Mouse (Mus musculus): ENCODE measurements around the gene Exoc2.

The Exoc2 gene

DNA sequence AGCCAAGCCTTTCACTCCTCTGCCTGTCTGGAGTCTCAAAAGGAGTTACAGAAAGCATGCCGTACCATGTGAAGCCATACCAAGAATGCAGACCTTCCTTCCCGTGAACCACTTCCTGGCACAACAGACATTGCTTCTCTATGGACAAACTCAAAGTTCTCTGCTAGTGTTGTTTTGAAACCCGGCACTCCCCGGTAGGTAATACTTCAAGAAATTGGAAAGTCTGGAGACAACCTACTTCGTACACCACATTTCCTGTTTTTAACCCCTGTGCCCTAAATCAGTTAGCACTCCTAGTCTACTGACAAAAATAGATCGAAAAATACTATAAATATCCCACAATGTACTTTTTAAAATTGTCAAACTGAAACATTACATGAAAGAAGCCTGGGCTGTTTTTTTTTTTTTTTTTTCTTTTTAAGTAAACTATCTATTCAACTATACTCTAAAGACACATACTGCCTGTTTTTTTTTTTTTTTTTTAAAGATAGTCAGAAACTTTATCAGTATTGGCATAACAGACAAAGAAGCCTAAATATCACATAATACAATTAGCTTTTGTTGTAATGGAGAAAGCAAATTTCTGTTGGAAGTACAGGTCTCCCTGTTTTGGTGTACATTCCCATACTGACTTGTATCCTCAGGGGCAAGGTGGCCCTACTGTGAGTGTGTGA is 140.3 kb downstream of the Exoc2 start:
- in situ Hi-C loops (cut with MboI, MseI) = no loop called here

DNA sequence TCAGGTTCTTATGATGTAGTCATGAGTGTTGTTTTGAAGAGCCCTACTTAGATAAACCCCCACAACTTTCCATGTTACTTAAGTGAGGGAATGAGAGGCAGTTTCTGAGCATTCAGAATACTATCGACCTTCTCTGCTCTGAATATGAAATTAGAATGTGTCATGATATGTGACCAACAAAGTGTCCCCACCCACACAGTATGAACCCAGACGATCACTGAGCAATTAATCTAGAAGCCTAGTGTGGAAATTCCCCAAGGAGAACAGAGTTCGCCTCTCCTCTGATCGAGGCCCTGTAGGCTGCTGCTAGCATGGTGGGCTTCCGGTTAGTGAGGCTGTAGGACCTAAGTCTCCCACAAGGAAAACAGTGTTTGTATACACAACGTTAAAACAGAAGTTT is 142.5 kb downstream of the Exoc2 start:
- in situ Hi-C loops (cut with MboI, MseI) = no loop called here

GRCm38 (mm10) chr13:30826511-30826910 is 147.4 kb downstream of the Exoc2 start:
- in situ Hi-C loops (cut with MboI, MseI) = no loop called here

GRCm38 (mm10) chr13:30824903-30825302 is 149.0 kb downstream of the Exoc2 start:
- in situ Hi-C loops (cut with MboI, MseI) = no loop called here

- in situ Hi-C loops (cut with MboI, MseI) = no loop called here
Observed at GRCm38 (mm10) chr13:30820555-30820954, 153.3 kb downstream of the Exoc2 start.

GRCm38 (mm10) chr13:30819891-30820290 is 154.0 kb downstream of the Exoc2 start:
- in situ Hi-C loops (cut with MboI, MseI) = no loop called here

DNA sequence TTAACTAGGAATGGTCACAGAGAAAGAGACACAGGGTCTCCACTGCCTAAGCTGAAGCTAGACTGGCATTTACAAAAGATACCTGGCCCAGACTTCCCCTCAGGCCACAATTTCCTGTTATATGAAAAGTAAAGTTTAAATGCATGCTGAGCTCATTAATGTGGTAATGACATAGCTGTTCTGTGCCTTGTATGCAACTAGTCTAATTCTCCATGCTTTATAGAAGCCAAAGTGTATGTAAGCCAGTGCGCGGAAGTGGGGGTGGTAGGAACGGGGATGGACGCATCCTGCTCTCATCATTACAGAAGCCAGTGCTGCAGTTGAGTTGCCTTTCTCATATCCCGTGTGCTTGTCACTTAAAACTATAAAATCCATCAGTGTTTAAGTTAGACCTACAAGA is 156.5 kb downstream of the Exoc2 start:
- in situ Hi-C loops (cut with MboI, MseI) = no loop called here

DNA sequence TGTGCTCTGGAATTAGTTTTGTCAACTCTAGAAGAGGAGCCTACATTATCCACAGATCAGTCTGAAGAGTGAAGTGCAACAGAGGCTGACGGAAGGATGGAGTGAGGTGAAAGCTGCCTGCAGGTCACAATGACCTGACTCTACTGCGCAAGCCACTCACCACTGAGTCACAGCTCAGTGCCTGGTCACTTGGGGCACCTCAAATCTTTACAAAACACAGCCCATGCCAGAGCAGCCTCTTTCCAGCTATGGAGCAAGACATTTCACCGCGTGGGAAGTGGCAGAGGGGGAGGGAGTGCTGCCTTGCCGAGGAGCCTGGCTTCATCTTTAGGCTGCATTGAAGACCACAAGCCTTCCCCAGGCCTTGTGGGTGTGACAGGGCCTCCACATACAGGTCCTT is 159.6 kb downstream of the Exoc2 start:
- in situ Hi-C loops (cut with MboI, MseI) = no loop called here

GRCm38 (mm10) chr13:30813464-30813863 is 160.4 kb downstream of the Exoc2 start:
- in situ Hi-C loops (cut with MboI, MseI) = no loop called here

DNA sequence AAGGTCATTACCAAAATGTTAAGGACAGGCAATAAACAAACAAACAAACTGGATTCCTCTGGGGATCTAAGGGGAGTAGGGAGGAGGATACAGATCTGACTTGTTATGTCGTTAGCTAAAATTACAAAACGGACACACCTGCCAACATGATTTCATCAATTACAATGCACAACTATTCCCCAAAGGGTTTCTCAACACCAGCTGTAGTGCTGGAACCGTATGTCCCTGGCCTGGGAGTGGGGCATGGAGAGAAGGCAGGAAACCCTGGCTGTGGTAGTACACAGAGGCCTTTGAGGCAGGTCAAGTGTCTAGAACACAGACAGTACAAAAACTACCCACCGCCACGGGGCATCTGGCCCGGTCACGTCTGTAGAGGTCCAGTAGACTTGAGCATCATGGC is 164.7 kb downstream of the Exoc2 start:
- in situ Hi-C loops (cut with MboI, MseI) = no loop called here

DNA sequence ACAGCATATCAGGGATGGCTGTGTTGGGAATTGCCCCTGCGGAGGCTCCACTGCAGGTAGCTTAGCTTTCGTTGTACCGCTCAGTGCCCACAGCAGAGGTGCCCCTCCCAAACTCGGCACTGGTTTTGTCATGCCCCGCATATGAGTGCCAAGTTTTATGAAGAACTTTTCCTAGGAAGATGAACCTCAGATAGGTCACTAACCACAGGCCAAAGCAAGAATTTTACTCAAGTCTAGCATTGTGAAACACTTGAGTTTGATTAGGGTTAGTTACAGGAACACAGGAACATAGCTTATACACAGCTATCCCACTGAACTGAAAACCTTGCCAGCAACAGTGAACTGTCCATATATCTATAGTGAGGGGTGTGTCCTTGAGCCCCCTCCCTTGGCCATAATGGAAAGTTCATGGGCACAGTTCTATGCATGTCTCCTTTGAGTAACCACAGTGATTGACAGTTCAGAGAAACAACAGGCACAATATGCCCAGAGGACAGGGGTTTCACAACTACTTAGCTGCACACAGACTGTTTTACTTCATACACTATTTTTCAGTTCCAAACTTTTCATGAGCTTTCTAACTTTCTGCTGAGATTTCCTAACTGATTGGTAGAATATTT is 171.4 kb downstream of the Exoc2 start:
- in situ Hi-C loops (cut with MboI, MseI) = no loop called here

DNA sequence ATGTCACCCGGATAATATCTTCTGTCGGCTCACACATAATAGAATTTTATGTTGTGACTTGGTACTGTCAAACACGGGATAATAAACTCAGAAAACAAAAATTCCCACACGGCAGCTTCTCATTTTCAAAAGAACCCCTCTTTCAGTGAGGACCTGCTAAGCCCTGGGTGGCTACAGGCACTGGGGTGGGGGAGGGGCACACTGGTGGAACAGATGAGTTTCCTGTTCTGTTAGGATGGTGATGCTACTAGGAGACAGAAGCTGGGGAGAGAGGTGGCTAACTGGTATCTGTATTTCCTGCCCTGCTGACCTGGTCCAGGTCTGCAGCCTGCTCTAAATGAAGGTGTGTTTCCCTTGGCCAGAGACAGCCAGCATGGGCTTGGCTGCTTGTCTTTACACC is 172.0 kb downstream of the Exoc2 start:
- in situ Hi-C loops (cut with MboI, MseI) = no loop called here

GRCm38 (mm10) chr13:30795960-30796359 is 177.9 kb downstream of the Exoc2 start:
- in situ Hi-C loops (cut with MboI, MseI) = no loop called here

DNA sequence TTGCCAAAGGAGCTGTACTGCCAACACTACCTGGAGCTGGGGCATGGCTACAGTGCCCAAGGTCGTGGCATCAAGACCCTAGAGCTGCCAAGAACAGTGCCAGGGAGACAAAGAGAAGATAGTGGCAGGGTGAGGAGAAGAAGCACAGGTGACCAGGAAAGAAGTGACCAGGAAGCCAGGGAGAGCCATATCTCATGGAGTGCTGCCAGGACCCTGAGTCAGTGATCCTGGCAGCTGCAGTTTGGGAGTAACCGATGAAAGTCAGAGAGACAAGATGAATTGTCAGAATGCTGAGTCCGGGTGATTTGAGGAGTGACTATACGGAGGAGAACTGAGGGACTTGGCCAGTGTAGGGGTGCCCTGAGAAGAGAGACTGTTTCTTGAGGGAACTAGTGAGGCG is 180.3 kb downstream of the Exoc2 start:
- in situ Hi-C loops (cut with MboI, MseI) = loop anchor here (5.0 kb wide), 2 partner anchors 41 to 69 kb away; no protein-coding TSS in a partner anchor

DNA sequence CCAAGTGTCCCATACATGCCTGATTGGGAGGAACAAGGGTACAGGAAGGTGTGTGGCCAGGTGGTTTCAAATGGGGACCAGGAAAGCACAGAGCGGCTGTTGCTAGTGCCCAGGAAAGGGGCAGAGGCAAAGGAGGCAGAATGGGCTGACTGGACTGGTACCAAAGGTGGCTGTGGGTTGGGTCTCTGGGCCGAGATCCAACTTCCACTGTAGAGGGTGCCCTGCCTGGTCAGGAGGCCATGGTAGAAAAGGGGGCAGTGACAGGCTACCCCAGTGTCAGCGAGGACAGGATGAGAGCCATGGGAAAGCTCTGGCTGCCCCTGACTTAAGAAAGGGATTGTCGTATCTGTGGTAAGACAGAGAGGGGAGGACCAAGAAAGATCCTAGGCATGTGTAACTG is 180.7 kb downstream of the Exoc2 start:
- in situ Hi-C loops (cut with MboI, MseI) = loop anchor here (5.0 kb wide), 2 partner anchors 41 to 69 kb away; no protein-coding TSS in a partner anchor

DNA sequence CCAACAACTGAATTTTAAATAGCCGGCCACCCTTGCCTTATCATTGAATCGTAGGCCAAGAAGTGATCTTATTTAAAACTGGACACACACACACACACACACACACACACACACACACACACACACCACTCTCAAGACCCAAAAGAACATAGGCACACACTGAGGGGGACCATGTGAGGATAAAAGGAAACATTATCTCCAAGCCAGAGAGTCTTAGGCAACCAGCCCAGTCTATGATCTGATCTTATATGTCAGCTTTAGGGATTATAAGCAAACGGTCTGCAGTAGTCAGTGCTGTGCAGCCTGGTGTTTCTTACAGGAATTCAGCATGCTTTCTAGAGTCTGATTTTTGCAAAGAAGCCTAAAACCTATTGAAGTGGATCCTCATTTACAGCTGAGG is 181.2 kb downstream of the Exoc2 start:
- in situ Hi-C loops (cut with MboI, MseI) = loop anchor here (5.0 kb wide), 2 partner anchors 40 to 70 kb away; no protein-coding TSS in a partner anchor

- in situ Hi-C loops (cut with MboI, MseI) = loop anchor here (5.0 kb wide), 2 partner anchors 40 to 70 kb away; no protein-coding TSS in a partner anchor
Observed at GRCm38 (mm10) chr13:30792308-30792707, 181.6 kb downstream of the Exoc2 start.

DNA sequence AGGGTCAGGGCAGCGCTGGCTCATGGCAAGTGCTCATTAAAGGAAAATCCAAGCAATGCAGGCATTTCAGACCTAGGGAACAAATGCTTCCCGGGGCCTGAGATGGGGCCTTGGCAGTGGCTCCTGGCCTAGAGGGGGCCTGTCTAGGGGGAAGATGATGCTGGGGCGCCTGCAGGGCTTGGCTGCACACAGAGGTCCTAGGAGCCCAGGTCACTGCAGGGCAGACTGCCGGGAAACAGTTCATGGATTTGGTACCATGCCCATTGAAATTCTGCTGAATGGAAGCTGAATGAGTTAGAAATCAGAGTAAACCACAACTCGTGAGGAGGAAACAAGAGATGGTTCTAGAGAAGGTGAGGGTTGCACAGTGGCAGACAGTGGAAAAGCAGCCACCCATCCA is 183.9 kb downstream of the Exoc2 start:
- in situ Hi-C loops (cut with MboI, MseI) = loop anchor here (5.0 kb wide), 2 partner anchors 38 to 72 kb away; no protein-coding TSS in a partner anchor

DNA sequence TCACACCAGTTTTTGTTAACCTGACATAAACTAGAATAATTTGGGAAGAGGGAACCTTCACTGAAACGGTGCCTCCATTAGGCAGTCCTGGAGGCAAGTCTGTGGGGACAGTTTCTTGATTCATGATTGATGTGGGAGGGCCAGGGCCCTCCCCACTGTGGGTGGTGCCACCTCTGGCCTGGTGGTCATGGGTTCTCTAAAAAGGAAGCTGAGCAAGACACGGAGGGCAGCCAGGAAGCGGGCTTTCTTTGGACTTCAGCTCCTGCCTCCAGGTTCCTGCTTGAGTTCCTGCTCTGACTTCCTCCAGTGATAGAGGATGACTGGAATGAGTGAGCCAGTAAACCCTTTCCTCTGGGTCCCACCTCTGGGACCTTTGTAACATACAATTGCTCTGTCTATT is 185.5 kb downstream of the Exoc2 start:
- in situ Hi-C loops (cut with MboI, MseI) = loop anchor here (5.0 kb wide), 1 partner anchor 54 kb away; no protein-coding TSS in a partner anchor

DNA sequence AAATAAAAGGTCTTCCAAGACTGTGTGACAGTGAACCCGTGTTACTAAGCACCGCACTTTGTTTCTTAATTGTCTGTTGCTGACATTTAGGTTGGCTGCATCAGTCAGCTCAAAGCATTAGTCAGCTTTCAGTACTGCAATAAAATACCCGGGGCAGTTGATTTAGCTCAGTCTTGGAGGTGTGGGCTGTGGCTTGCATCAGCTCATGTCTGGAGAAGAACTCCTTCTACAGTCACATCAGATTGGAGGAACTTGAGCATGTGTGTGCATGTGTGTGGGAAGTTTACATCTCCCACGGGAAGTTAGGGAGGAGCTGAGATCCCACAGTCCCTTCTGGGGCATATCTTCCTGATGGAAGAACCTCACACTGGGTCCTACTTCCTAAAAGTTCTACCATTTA is 185.9 kb downstream of the Exoc2 start:
- in situ Hi-C loops (cut with MboI, MseI) = loop anchor here (5.0 kb wide), 1 partner anchor 54 kb away; no protein-coding TSS in a partner anchor

DNA sequence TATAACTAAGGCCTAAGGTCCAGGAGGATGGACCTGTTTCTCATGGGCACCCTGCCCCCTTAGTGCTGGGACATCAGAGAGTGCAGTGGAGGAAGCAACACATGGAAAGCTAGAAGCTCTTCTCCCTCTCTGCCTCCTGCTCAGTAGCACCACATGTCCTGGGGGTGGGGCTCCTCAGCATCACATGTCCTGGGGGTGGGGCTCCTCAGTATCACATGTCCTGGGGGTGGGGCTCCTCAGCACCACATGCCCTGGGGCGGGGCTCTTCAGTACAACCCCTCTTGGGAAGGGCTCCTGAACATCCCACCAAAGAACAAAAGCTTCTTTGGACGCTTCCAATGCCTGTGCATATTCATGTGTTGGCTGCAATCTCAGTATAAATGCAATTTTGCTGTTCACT is 186.3 kb downstream of the Exoc2 start:
- in situ Hi-C loops (cut with MboI, MseI) = loop anchor here (5.0 kb wide), 1 partner anchor 55 kb away; no protein-coding TSS in a partner anchor

DNA sequence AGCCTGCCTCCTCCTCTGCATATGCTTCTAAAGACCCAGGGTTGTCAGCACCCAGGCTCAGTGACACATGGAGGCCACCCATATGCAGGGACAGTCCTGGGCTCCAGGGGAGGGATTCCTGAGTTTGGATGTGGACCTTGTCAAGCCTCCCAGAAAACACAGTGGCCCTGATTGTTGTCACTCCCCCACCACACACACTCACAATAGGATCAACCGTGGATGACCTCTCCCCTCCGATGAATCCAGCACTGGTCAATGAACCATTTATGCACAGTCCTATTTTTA is 186.9 kb downstream of the Exoc2 start:
- in situ Hi-C loops (cut with MboI, MseI) = loop anchor here (5.0 kb wide), 1 partner anchor 55 kb away; no protein-coding TSS in a partner anchor

Measured in T-helper 1 cell (primary cell).